Mouse (Mus musculus) gonadal fat pad, adult 2 months (tissue): ENCODE measurements around the gene Col6a3. TPM values are rescaled to one million over a fixed set of nuclear protein-coding genes. Genes with fewer than 3 reads are reported as not detected.

Experiments used
- DNase-seq: peaks from one replicate; pipeline ENCODE4 v3.0.0-alpha.2; 2012; ENCODE audit warnings: low read depth
- polyA plus RNA-seq: library from polyadenylated mRNA; depleted of rRNA; stranded (reverse); fragments of >200 nt; gene quantifications from 2 replicates; pipeline ENCODE4 v1.2.3, GENCODE M21; 2012; rRNA removed

Col6a3 gene
- polyA plus RNA-seq, 1 experiment, result 56.5 TPM

DNA sequence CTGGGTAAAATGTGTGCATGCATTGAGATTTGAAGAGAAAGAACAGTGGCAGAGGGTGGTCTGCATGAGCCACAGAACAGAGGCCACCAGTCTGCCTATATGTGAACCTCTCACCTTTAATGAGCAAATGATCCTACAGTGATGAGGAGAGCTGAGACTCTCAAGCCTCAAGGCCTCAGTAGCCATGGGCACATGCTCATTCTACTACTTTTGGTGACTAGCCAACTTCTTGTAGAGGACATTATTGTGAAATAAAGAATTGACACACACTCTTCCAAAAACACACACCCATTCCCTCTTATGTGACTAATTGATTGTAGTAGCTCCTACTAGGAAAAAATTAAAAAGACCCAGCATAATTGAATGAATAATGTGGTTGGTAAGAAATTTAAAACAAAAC is 120.0 kb downstream of the Col6a3 start:
- DNase-seq, result no peak

DNA sequence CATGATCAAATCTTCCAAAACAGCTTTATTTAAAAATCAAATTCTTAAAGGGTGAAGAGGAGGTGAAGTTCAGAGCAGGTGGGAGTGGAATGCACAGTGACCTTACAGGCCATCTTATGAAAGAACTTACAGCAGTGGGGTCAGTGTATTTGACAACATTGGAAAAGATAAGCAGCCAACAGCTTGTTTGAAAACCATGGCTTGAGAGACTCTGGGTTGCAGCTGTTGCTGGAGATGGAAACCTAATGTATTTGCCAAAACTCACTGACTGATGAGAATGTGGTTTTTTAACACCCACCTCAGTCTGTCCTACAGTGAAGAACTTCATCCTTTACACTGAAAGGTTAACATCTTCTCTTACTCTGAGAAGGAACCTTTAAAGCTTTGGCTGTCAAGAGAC is 120.4 kb downstream of the Col6a3 start:
- no peak for DNase-seq

DNA sequence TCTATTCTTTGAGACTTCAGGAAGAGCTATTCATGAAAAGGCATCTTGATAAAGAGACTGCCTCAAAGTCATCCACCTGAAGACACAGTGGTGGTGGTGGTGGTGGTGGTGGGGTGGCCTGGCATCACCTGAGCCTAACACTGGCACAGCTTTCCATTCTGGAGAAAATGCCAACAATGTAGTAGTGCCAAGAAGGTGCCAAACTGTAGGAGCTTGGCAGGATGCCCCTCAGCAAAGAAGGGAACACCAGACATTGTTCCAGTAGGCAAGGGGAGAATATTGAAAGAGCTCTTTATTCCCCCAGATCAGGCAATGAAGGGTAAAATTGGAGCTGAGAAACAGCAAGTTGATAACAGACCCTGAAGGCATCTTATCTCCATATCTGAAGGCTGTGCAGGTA is 121.8 kb downstream of the Col6a3 start:
- no peak for DNase-seq

DNA sequence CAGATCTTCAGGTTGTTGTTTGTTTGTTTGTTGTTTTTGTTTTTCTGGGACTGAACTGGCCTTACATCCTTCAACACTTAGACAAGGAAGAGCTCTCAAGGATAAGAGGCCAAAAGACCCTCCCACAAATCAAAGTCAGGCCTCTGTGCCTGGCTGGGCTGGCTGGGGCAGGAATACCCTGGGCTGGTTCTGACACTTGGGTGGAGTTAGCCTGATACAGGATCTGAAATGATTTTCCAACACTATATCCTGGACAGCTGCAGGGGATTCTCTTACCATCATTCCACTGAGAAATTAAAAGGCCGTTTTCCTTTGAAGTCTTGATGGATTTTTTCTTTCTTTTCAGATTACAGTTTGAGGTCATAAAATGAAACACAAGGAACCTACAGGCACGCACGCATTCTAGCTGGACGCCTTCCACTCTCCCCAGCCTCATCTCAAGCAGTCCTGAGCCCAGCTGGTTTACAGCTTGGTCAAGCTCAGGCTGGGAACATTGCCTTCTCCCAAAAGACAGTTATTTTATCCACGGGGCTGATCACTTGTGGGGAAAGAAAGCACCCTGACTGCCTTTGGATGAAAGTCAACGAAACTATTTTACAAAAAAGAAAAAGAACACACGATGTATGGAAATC is 123.0 kb downstream of the Col6a3 start:
- no peak for DNase-seq

DNA sequence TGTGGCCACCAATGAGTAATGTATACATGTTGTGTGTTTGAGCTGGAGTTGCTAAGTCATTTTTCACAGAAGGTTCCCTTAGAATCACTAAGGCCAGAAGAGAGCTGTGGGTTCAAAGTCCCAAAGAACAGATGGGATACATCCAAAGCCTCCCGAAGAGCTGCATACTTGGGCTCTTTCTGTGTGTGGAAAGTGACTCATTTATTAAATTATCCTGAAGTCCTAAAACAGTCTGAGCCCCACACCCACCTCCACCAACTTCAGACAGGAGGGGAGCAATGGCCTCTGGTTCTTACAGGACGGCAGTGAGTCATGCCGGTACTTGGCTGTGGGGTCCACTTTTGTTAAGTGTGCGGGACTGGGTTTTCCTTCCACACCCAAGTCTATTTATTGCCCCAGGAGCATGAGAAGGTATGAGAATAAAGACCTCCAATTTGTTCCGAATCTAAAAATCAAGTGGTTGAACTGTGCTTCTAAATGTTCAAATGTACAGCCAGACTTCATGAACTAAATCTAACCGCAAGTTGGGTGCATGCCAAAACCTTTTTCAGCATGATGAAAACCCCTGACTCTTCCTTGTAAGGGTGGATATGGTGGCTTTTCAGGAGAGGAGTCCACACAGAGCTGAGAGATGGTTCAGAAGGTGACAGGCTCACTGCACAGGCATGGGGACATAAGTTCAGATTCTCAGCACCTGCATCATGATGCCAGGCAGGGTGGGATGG is 124.8 kb downstream of the Col6a3 start:
- no peak for DNase-seq

DNA sequence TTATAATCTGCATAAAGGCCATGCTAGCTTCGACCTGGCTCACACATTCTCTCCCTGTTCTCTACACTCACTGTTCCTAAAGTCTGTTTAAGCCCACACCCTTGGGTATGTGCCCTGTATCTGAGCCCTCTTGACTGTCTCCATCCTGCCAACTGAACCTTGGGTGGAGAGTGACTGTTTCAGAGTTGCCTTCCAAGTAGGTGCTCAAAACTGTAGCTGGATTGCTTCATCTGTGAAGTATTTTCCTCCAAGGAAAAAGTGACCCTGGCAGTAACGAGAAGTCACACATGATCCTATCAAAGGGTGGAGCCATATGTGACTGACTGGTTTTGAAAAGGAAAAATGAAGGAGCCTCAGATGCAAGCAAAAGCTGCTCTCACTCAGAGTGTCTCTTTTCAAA is 127.5 kb downstream of the Col6a3 start:
- DNase-seq, result no peak

Other genes starting within 250 kb of the Col6a3 start
- gene Cops8, start 241.0 kb downstream of the Col6a3 start, polyA plus RNA-seq, result 43.2 and 48.4 TPM in 2 replicates
- gene Mlph, start 71.1 kb upstream of the Col6a3 start, polyA plus RNA-seq, result 29.4 and 35.8 TPM in 2 replicates
- gene Prlh, start 109.1 kb upstream of the Col6a3 start, polyA plus RNA-seq, result not detected in 2 replicates
- gene Rab17, start 125.7 kb upstream of the Col6a3 start, polyA plus RNA-seq, result 6.7 and 15.1 TPM in 2 replicates
- 9.6 and 9.9 TPM in 2 replicates for gene Lrrfip1, start 154.8 kb upstream of the Col6a3 start, polyA plus RNA-seq